Mouse (Mus musculus) liver, postnatal 0 days (tissue): ENCODE data around the gene Drd4.

ENCODE experiments used
- CTCF ChIP-seq: sonication (generic); IDR thresholded peaks from 2 replicates; pipeline ENCODE4 v1.5.1; 2016; ENCODE audit warnings: antibody characterized with exemption, low read depth
- EP300 ChIP-seq: IDR thresholded peaks from 2 replicates; pipeline ENCODE4 v1.6.1; 2016; ENCODE audit warnings: antibody characterized with exemption, low read depth, mild to moderate bottlenecking

DNA sequence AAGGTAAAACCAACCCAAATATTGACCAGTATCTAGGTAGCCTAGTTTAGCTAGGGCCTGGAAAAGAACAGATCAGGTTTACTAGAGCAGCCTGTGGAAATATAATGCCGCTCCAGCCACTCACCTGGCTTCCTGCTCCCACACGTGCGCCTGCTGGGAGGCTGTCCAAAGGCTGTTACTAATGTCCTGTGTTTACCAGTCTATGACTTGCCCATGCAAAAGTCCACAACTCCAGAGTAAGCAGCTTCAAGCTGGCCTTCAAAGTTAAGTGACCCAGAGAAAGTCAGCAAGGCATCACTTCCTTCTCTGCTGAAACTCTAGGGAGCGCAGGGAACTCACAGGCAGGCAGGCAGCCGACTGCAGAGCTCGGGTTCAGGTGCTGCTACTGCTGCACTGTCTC, 40.2 kb downstream of the Drd4 start:
- no peak for TF ChIP-seq CTCF
- TF ChIP-seq EP300: no peak
